Mouse (Mus musculus) hindbrain, embryonic 11.5 days (tissue): ENCODE measurements around the gene G430095P16Rik. TPM values are rescaled to one million over a fixed set of nuclear protein-coding genes. Genes with fewer than 3 reads are reported as not detected.

Source experiments
- ATAC-seq: fragments of 200-750 bp; cut with Nextera tagmentation; 2 replicates; pipeline ENCODE4 v1.8.0; 2017; ENCODE audit warnings: mild to moderate bottlenecking, moderate TSS enrichment, moderate library complexity; ENCODE audit not compliant: low FRiP score
- DNase-seq: peaks from one replicate; pipeline ENCODE4 v3.0.0-alpha.2; 2015; ENCODE audit warnings: low spot score
- H3K27ac ChIP-seq: fragments of 300-500 bp; sonication (generic); 2 replicates; pipeline ENCODE4 v1.5.1; 2014; ENCODE audit warnings: mild to moderate bottlenecking, low read depth, low read length
- H3K27me3 ChIP-seq: fragments of 300-500 bp; sonication (generic); 2 replicates; pipeline ENCODE4 v1.6.1; 2014; ENCODE audit warnings: mild to moderate bottlenecking, low read length, moderate library complexity, mixed read lengths; ENCODE audit not compliant: control insufficient read depth, insufficient read depth
- H3K36me3 ChIP-seq: fragments of 300-500 bp; sonication (generic); 2 replicates; pipeline ENCODE4 v1.6.1; 2014; ENCODE audit warnings: mild to moderate bottlenecking, low read length, moderate library complexity, mixed read lengths; ENCODE audit not compliant: control insufficient read depth, insufficient read depth
- H3K4me1 ChIP-seq: fragments of 300-500 bp; sonication (generic); replicated peaks from 2 replicates; pipeline ENCODE4 v1.6.1; 2014; ENCODE audit warnings: low read length, mixed read lengths; ENCODE audit not compliant: control insufficient read depth, insufficient read depth
- H3K4me2 ChIP-seq: fragments of 300-500 bp; sonication (generic); replicated peaks from 2 replicates; pipeline ENCODE4 v1.6.1; 2014; ENCODE audit warnings: mild to moderate bottlenecking, low read depth, low read length
- H3K4me3 ChIP-seq: fragments of 300-500 bp; sonication (generic); 2 replicates; pipeline ENCODE4 v1.5.1; 2014; ENCODE audit warnings: low read depth, low read length
- H3K9ac ChIP-seq: fragments of 300-500 bp; sonication (generic); 2 replicates; pipeline ENCODE4 v1.6.1; 2014; ENCODE audit warnings: low read depth, low read length
- H3K9me3 ChIP-seq: fragments of 300-500 bp; sonication (generic); 2 replicates; pipeline ENCODE4 v1.6.1; 2016; ENCODE audit warnings: low read length; ENCODE audit not compliant: control insufficient read depth
- WGBS: fragments of 180-500 bp; shearing (Covaris S2); extraction: QIAGEN DNeasy Blood & Tissue Kit; methylation state at CpG from one replicate; pipeline ENCODE4 v1.1.7; 2014; 5-methylcytosine and 5-hydroxymethylcytosine counted together
- polyA plus RNA-seq: library from polyadenylated mRNA; unstranded; fragments of >200 nt; fragmentation: Nextera tagmentation; extraction: Ambion mirVana; gene quantifications from 2 replicates; pipeline ENCODE4 v1.2.1, GENCODE M21; 2014

The G430095P16Rik gene
- polyA plus RNA-seq, 1 experiment from 2014 or later = 2.9 TPM

DNA sequence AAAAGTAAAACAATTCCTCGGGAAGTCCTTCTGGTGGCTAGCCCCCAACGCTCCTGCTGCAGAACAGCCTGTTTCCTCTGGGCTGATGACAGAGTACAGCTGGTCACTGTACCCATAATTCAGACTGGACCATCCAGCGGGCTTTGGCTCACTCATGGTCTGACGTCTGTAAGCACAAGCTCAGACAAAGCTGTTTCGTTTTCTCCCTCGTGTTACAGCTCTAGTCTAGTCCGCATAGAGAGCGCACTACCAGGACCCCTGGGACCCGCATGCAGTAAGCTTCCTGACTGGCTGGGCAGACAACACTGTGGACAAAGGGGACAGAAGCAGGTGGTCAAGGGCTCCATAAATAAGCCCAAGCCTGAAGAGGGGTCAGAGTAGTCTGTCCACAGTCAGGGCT is 43.6 kb downstream of the G430095P16Rik start:
- peaks cover 10% of the 10 kb centered on the region for H3K4me1 ChIP-seq
- ATAC-seq = no peak
- peak; percentile 30 for DNase-seq
- no peaks in the 10 kb centered on the region for H3K36me3 ChIP-seq
- H3K4me3 ChIP-seq = no peak overlapping the region
- peaks cover 95% of the 10 kb centered on the region for H3K27me3 ChIP-seq
- H3K9me3 ChIP-seq = no peaks in the 10 kb centered on the region
- no peak overlapping the region for H3K9ac ChIP-seq
- H3K27ac ChIP-seq = no peak overlapping the region
- 55% methylated on average over 9 of the region's 9 CpGs for WGBS
- H3K4me2 ChIP-seq = no peak overlapping the region

DNA sequence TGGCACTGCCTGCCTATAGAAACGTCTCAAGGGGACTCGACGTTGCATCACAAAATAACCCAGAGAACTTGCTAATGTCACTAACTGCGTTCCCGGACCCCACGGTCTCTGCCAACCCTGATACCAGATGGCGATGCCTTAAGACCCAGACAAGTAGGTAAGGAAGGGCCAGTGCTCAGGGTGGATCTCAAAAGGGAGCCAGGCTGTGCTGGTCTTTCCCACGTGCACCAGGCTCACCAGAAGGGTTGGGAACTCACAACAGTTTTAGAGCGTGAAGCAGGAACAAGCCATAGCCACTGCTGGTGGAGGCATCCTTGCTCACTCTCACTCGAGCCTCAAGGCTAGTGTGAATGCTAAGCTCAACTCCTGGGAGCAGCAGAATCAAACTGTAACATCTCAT is 44.4 kb downstream of the G430095P16Rik start:
- no peak overlapping the region for H3K27ac ChIP-seq
- H3K4me2 ChIP-seq = no peak overlapping the region
- peaks cover 97% of the 10 kb centered on the region for H3K27me3 ChIP-seq
- DNase-seq (no peak), ATAC-seq (no peak)
- no peaks in the 10 kb centered on the region for H3K36me3 ChIP-seq
- WGBS = 81% methylated on average over 10 of the region's 10 CpGs
- H3K4me3 ChIP-seq = no peak overlapping the region
- H3K9me3 ChIP-seq = no peaks in the 10 kb centered on the region
- no peak overlapping the region for H3K9ac ChIP-seq
- peaks cover 13% of the 10 kb centered on the region for H3K4me1 ChIP-seq

DNA sequence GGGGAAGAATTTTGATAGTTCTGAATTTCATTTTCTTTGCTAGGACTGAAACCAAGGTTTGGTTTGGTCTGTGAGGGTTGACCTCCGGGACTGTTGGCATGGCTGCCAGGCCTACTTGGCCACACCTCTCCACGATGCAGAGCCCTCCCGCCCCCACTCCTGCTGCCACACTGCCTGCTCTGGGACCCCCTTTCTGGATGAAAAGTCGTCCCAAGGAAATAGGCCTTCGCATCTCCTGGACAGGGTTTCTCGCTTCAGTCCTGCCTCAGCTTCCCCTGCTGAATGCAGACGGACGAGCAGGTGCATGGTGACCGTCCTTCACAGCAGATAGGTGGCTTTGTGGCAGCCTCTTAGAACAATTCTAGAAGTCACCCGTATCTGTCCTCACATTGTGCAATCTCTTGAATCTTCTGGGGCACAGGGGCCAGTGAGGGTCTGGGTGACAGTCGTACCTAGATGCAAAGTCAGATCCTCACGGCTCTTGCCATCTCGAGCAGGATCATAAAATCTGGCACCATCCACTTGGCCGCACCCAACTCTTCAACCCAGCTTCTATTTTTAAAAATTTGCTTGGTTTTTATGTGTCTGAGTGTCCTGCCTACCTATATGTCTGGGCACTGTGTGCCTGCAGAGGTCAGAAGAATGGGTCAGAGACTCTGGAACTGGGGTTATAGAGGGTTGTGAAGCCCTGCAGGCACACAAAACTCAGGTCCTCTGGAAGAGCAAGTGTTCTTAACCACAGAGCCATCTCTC is 45.7 kb downstream of the G430095P16Rik start:
- no peaks in the 10 kb centered on the region for H3K9me3 ChIP-seq
- no peaks in the 10 kb centered on the region for H3K36me3 ChIP-seq
- no peak overlapping the region for H3K4me2 ChIP-seq
- peaks cover 97% of the 10 kb centered on the region for H3K27me3 ChIP-seq
- H3K4me1 ChIP-seq = peaks cover 13% of the 10 kb centered on the region
- no peak for ATAC-seq
- WGBS = 87% methylated on average over 14 of the region's 14 CpGs
- H3K9ac ChIP-seq = no peak overlapping the region
- no peak overlapping the region for H3K4me3 ChIP-seq
- no peak overlapping the region for H3K27ac ChIP-seq
- DNase-seq = no peak

DNA sequence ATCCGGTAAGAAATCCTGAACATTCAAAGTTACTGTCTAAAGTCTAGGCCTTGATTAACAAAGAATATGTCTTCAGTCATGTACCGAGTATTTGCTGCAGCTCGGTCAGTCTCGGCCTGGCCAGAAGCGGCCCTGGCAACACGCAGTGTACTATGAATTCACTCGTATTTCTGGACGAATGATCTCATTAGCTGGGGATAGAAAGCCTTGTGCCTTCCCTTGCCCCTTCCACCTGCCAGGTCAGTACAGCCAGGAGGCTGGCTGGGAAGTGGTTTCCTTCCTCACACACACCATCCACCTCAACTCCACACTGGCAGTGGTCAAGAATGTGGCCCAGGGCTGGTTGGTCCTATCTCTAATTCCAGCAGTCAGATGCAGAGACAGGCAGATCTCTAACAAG is 46.5 kb downstream of the G430095P16Rik start:
- H3K36me3 ChIP-seq = no peaks in the 10 kb centered on the region
- ATAC-seq = no peak
- H3K9me3 ChIP-seq = no peaks in the 10 kb centered on the region
- peaks cover 97% of the 10 kb centered on the region for H3K27me3 ChIP-seq
- no peak overlapping the region for H3K4me3 ChIP-seq
- WGBS = 84% methylated on average over 8 of the region's 8 CpGs
- DNase-seq = no peak
- H3K27ac ChIP-seq = no peak overlapping the region
- H3K4me2 ChIP-seq = no peak overlapping the region
- H3K9ac ChIP-seq = no peak overlapping the region
- H3K4me1 ChIP-seq = peaks cover 13% of the 10 kb centered on the region

DNA sequence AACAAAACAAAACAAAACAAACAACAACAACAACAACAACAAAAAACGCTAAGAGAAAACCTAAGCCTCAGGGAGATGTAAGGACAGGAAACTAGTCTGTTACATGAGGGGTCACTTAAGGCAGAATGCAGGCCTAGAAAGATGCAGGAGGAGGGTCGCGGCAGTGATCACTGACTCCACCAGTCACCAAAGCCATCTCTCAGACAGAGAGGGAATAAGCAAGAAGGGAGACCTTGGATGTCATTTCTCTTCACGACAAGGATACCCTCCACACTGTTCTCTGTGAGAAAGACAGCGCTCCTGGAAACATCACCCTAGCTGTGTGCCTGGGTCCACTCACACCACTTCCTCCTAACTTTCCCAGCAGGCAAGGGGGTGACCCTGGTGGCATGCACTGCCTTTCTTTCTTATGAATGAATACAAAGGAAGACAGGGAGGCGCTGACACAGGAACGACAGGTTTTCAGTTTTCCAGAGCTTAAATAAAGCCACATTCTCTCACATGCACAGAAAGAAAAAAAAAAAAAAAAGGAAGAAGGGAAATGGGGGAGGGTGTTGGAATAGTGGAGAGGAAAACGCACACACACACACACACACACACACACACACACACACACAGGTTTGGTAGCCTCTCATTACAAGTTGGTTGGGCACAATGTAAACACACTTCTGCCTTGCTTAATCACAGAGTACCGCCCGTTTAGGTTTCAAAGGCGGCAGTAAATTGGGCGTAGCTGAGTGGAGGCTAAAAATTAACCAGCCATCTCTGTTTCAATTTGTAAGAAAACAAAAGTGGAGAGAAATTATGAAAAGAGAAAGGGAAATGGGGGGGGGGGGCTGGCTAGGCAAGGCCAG is 47.5 kb downstream of the G430095P16Rik start:
- Histone ChIP-seq H3K9me3 (no peaks in the 10 kb centered on the region), H3K4me1 (peaks cover 9% of the 10 kb centered on the region)
- no peak for ATAC-seq

DNA sequence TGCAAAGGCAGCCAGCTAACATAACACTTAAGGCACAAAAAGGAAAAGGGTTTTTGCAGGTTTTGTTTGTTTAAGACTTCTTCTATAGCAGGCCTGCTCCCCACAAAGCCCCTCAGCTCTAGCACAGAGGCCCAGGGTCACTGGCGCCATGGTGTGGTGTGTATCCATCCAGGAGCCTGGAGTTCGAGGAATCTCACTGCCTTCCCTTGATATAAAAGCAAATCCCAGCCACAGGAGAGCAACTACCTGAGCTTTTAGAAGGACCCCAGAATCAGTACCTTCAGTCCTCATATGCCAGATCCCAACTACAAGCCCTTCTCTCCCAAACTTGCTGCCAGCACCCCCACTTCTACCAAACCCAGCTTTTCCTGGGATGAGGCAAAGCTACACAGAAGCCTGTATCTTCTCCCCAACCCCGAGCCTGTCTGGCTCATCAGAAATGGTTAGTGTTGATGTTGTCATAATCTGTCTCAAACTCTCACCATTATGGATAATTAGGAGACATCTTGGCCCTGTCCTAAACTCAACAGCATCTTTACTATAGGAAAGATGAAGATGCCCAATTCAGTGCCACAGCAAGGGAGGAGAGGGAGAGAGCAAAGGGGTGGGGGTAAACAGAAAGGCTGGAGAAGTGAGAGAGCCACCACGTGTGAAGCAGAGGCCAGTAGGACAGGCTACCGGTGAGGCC is 48.3 kb downstream of the G430095P16Rik start:
- no peak overlapping the region for H3K9ac ChIP-seq
- peaks cover 3% of the 10 kb centered on the region; the same call in 1 of the 2 replicates for H3K4me1 ChIP-seq
- WGBS = 13% methylated on average over 5 of the region's 5 CpGs

More for the DNA sequence above, 47.5 kb downstream of the G430095P16Rik start:
- Histone ChIP-seq H3K27me3 (peaks cover 97% of the 10 kb centered on the region), H3K9ac (no peak overlapping the region), H3K36me3 (no peaks in the 10 kb centered on the region), H3K4me3 (no peak overlapping the region), H3K4me2 (no peak overlapping the region), H3K27ac (no peak overlapping the region)
- DNase-seq = peak; percentile 22
- WGBS = 30% methylated on average over 12 of the region's 12 CpGs

DNA sequence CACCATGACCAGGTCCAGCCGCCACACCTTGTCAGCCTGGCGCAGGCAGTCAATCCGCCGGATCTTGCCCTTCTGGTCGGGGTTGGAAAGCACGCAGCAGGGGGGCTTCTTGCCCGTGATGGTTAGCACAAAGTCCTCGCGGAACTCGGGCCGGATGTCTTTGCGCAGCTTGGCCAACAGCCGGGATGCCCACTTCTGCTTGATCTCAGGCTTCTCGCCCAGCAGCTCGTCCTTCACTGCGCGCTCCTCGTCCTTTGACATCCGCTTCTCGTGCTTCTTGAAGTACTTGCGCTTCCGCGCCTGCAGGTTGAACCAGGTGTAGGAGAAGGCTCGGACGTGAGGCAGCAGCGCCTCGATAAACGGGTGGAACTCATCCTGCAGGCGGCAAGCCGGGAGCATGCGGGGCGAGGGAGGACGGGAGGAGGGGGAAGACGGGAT is 49.2 kb downstream of the G430095P16Rik start:
- under 1% methylated on average over 34 of the region's 34 CpGs for WGBS
- ATAC-seq = no peak
- H3K4me3 ChIP-seq = no peak overlapping the region
- no peak overlapping the region for H3K9ac ChIP-seq
- H3K27me3 ChIP-seq = peaks cover 99% of the 10 kb centered on the region
- peaks cover 3% of the 10 kb centered on the region; the same call in 1 of the 2 replicates for H3K4me1 ChIP-seq
- no peaks in the 10 kb centered on the region for H3K9me3 ChIP-seq
- peak; percentile 54 for DNase-seq
- H3K27ac ChIP-seq = no peak overlapping the region
- no peaks in the 10 kb centered on the region for H3K36me3 ChIP-seq
- H3K4me2 ChIP-seq = no peak overlapping the region

More for the DNA sequence above, 48.3 kb downstream of the G430095P16Rik start:
- Histone ChIP-seq H3K9me3 (no peaks in the 10 kb centered on the region), H3K4me3 (no peak overlapping the region), H3K27me3 (peaks cover 99% of the 10 kb centered on the region), H3K4me2 (no peak overlapping the region), H3K27ac (no peak overlapping the region), H3K36me3 (no peaks in the 10 kb centered on the region)
- peak; percentile 27 for DNase-seq
- no peak for ATAC-seq

DNA sequence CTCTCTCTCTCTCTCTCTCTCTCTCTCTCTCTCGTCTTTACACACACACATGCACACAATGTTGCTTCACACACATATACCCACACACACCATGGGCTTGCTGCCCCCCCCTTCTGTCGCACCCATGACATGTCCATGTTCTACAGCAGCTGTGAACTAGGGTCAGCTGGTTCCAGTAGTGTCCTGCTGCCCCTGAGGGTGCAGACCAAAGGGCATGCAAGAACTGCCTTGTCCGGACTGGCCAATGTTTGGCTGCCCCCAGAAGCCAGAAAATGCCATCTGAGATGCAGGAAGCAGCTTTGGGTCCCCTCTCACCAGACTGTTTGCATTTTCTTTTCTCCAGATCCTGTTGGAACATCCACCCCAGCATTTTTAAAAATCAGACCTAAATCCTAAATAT is 49.8 kb downstream of the G430095P16Rik start:
- ATAC-seq = no peak
- Histone ChIP-seq H3K9me3 (no peaks in the 10 kb centered on the region), H3K27ac (no peak overlapping the region), H3K27me3 (peaks cover 99% of the 10 kb centered on the region), H3K4me1 (peaks cover 3% of the 10 kb centered on the region; the same call in 1 of the 2 replicates), H3K4me3 (no peak overlapping the region), H3K4me2 (no peak overlapping the region), H3K9ac (no peak overlapping the region), H3K36me3 (no peaks in the 10 kb centered on the region)
- peak; percentile 35 for DNase-seq
- WGBS = 0% methylated on average over 3 of the region's 3 CpGs
